Mouse (Mus musculus) neural tube, postnatal 0 days (tissue): ENCODE results near the gene Cpm. TPM values are rescaled to one million over a fixed set of nuclear protein-coding genes. Genes with fewer than 3 reads are reported as not detected.

Source experiments
- polyA plus RNA-seq: library from polyadenylated mRNA; unstranded; fragments of >200 nt; fragmentation: Nextera tagmentation; extraction: Ambion mirVana; gene quantifications from 2 replicates; pipeline ENCODE4 v1.2.1, GENCODE M21; 2015

Gene Cpm
- polyA plus RNA-seq, result 5.9 and 6.5 TPM in 2 replicates

DNA sequence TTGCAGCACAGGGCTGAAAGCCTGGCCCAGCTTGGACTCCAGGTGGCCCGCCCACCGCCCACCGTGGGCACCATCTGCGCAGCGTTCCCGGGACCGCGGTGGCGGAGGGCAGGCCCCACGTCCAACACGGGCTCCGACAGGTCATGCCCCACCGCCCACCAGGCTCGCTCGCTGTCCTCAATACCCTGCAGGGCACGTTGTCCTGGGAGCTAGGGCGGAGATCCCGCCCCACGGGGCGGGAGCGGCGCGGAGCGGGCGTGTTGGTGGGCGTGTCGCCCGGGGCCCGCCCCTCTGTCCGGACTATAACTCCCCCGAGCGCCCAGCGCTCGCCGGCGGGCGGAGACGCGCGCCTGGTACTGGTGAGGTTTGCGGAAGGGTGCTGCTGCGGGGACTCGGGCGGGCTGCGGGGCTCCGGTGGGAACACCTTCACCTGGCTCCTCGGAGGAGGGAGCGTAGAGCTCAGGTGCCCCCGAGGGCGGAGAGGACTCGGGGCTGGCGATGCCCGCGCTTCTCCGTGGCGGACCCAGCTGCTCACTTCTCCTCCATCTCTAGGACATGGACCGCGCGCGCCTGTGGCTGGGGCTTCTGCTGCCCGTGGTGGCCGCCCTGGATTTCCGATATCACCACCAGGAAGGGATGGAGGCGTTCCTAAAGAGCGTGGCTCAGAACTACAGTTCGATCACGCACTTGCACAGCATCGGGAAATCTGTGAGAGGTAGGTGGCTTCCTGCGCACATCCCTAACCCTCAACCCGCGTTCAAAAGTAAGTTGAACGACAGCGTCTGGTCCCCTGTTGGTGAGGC lies at the start of gene Cpm:
Cpm (plus strand) TSS at position 332 of the 803 bp plus-strand sequence.

DNA sequence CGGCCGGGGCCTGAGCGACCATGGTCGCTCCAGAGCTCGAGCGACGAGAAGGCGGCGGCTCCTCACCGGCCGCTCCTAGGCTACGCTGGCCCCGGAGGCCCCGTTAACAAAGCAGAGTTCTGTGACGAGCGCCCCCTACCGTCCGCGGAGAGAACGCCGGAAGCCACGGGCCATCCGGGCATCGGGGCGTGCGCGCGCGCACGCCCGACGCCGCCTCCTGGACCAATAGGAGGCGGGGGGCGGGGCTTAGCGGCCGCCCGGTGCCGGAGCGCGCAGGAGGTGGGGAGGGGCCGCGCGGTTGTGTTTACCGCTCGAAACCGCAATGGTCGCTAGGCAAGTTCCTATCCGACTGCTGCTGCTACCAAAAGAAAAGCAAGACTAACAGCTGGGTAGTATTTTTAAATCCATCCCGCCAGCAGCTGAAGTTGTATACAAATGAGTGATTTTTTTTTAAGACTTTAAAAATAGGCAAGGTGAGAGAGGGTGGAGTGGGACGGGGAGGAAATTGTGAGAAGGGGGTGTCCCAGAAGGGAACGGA lies 81.4 kb downstream of the Cpm start, which contains the start of gene Mdm2:
Mdm2 (minus strand) TSS at position 155 of the 538 bp plus-strand sequence.

Other genes starting within 250 kb of the Cpm start
- 68.9 and 80.0 TPM in 2 replicates for gene Cpsf6, start 249.5 kb upstream of the Cpm start, polyA plus RNA-seq
- gene Mdm2, start 81.3 kb downstream of the Cpm start, polyA plus RNA-seq, result 31.3 and 32.8 TPM in 2 replicates
- gene Slc35e3, start 116.9 kb downstream of the Cpm start, polyA plus RNA-seq, result 24.2 and 26.0 TPM in 2 replicates
- gene Nup107, start 163.2 kb downstream of the Cpm start, polyA plus RNA-seq, result 18.3 and 20.2 TPM in 2 replicates
- gene Rap1b, start 216.5 kb downstream of the Cpm start, polyA plus RNA-seq, result 142 and 144 TPM in 2 replicates